Mouse (Mus musculus) heart, embryonic 14.5 days (tissue): Measurements from ENCODE around the gene Gosr2. TPM values are rescaled to one million over a fixed set of nuclear protein-coding genes. Genes with fewer than 3 reads are reported as not detected.
"Not testable (repeated sequence)": the region's sequence is repeated elsewhere in the genome, so short reads cannot be mapped to it uniquely, and the experiment has no call there.

ENCODE experiments used
- ATAC-seq: fragments of 200-750 bp; cut with Nextera tagmentation; 2 replicates; pipeline ENCODE4 v1.8.0; 2017; ENCODE audit warnings: low read depth, moderate TSS enrichment; ENCODE audit not compliant: insufficient number of reproducible peaks, insufficient read depth, low FRiP score
- H3K27ac ChIP-seq, 2 experiments: fragments of 200-500 bp in 1 of 2; fragments of 300-500 bp in 1 of 2; sonication (generic) in 1 of 2; replicated peaks in 1 of 2; 2 replicates each; pipeline ENCODE4 v1.5.1; 2012 to 2014; ENCODE audit warnings: low read depth in 2 of 2, low read length in 2 of 2, control low read depth in 1 of 2, mild to moderate bottlenecking in 1 of 2, mixed read lengths in 1 of 2; ENCODE audit not compliant: control insufficient read depth in 1 of 2, insufficient read depth in 1 of 2
- H3K27me3 ChIP-seq: fragments of 300-500 bp; sonication (generic); 2 replicates; pipeline ENCODE4 v1.6.1; 2014; ENCODE audit warnings: mild to moderate bottlenecking, low read length, control low read depth; ENCODE audit not compliant: control insufficient read depth, insufficient read depth
- H3K36me3 ChIP-seq: fragments of 300-500 bp; sonication (generic); 2 replicates; pipeline ENCODE4 v1.6.1; 2014; ENCODE audit warnings: mild to moderate bottlenecking, control low read depth, low read length, mixed read lengths; ENCODE audit not compliant: control insufficient read depth, insufficient read depth
- H3K4me1 ChIP-seq, 2 experiments: fragments of 200-500 bp in 1 of 2; fragments of 300-500 bp in 1 of 2; sonication (generic) in 1 of 2; 2 replicates each; pipeline ENCODE4 v1.6.1; 2012 to 2014; ENCODE audit warnings: low read length in 2 of 2, control low read depth in 1 of 2, mixed read lengths in 1 of 2; ENCODE audit not compliant: control insufficient read depth in 2 of 2, insufficient read depth in 2 of 2
- H3K4me2 ChIP-seq: fragments of 300-500 bp; sonication (generic); 2 replicates; pipeline ENCODE4 v1.6.1; 2014; ENCODE audit warnings: mild to moderate bottlenecking, low read length
- H3K4me3 ChIP-seq, 2 experiments: fragments of 200-500 bp in 1 of 2; fragments of 300-500 bp in 1 of 2; sonication (generic) in 1 of 2; 2 replicates each; pipeline ENCODE4 v1.5.1; 2012 to 2014; ENCODE audit warnings: low read length in 2 of 2, mild to moderate bottlenecking in 2 of 2, control low read depth in 1 of 2, low read depth in 1 of 2, moderate library complexity in 1 of 2; ENCODE audit not compliant: control insufficient read depth in 1 of 2, insufficient read depth in 1 of 2
- H3K9ac ChIP-seq: fragments of 300-500 bp; sonication (generic); 2 replicates; pipeline ENCODE4 v1.6.1; 2014; ENCODE audit warnings: mild to moderate bottlenecking, low read length
- H3K9me3 ChIP-seq: fragments of 300-500 bp; sonication (generic); 2 replicates; pipeline ENCODE4 v1.6.1; 2016; ENCODE audit warnings: low read length, control low read depth; ENCODE audit not compliant: control insufficient read depth
- WGBS: fragments of 180-500 bp; shearing (Covaris S2); extraction: QIAGEN DNeasy Blood & Tissue Kit; methylation state at CpG from one replicate; pipeline ENCODE4 v1.1.7; 2014; 5-methylcytosine and 5-hydroxymethylcytosine counted together
- polyA plus RNA-seq: library from polyadenylated mRNA; unstranded; fragments of >200 nt; fragmentation: Nextera tagmentation; extraction: Ambion mirVana; gene quantifications from 2 replicates; pipeline ENCODE4 v1.2.1, GENCODE M21; 2014

Gene Gosr2
- polyA plus RNA-seq, 1 experiment from 2014 or later = 60.4 TPM

- WGBS = 21% methylated on average over 3 of the region's 3 CpGs
- peak; percentile 28; the same call in 1 of the 2 replicates for ATAC-seq
- Histone ChIP-seq H3K9me3 (no peaks in the 10 kb centered on the region), H3K36me3 (peaks cover 46% of the 10 kb centered on the region), H3K9ac (no peak overlapping the region), H3K4me2 (0 out of 2 replicates have a peak overlapping the region, but pooled peaks have one; percentile 37), H3K27me3 (no peaks in the 10 kb centered on the region), H3K4me3 (no peak overlapping the region), H3K27ac (peak overlapping the region; percentile 7 to 82), H3K4me1 (peaks cover 24 to 58% of the 10 kb centered on the region in 2 experiments)
These were observed 8.7 kb downstream of the Gosr2 start for GRCm38 (mm10) chr11:103688980-103689378.

- Histone ChIP-seq H3K27ac (peak overlapping the region; percentile 72 to 82), H3K9me3 (no peaks in the 10 kb centered on the region), H3K27me3 (no peaks in the 10 kb centered on the region), H3K4me1 (peaks cover 29 to 62% of the 10 kb centered on the region in 2 experiments), H3K4me2 (peak overlapping the region; percentile 37), H3K4me3 (no peak overlapping the region), H3K9ac (peak overlapping the region; percentile 50; the same call in 1 of the 2 replicates), H3K36me3 (peaks cover 51% of the 10 kb centered on the region)
- 11% methylated on average over 6 of the region's 6 CpGs for WGBS
- no peak for ATAC-seq
These were observed 9.3 kb downstream of the Gosr2 start for GRCm38 (mm10) chr11:103688271-103688979.

DNA sequence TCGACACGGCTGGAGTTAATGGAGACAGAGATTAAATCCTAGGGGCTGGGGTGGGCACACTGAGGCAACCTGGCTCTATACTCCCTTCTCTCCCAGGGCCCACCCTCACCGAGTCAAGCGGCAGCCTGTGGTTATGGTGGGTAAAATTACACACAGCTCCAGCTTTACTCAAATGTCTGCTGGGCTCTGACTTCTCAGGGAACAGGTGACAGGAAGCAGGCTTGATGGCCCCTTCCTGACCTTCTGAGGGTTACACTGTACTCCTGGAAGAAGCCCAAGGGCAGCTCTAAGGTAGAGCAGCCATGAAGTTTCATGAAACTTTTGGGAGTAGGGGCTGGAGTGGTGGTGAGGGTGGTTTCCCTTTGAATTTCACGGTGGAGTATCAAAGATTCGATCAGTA is 11.0 kb downstream of the Gosr2 start:
- ATAC-seq = 0 out of 2 replicates have a peak, but pooled peaks have one; percentile 14
- WGBS = 59% methylated on average over 6 of the region's 6 CpGs
- Histone ChIP-seq H3K9me3 (no peaks in the 10 kb centered on the region), H3K27me3 (no peaks in the 10 kb centered on the region), H3K9ac (no peak overlapping the region), H3K4me3 (no peak overlapping the region), H3K27ac (peak overlapping the region in 1 of 2 experiments; percentile 27; a peak in 1 of 4 replicates), H3K36me3 (peaks cover 68% of the 10 kb centered on the region), H3K4me2 (no peak overlapping the region), H3K4me1 (peaks cover 30 to 62% of the 10 kb centered on the region in 2 experiments)

- H3K4me2 ChIP-seq = no peak overlapping the region
- no peak overlapping the region for H3K4me3 ChIP-seq
- no peaks in the 10 kb centered on the region for H3K27me3 ChIP-seq
- H3K36me3 ChIP-seq = peaks cover 79% of the 10 kb centered on the region
- peaks cover 23 to 49% of the 10 kb centered on the region in 2 experiments for H3K4me1 ChIP-seq
- H3K27ac ChIP-seq = 0 out of 4 replicates have a peak overlapping the region, but pooled peaks of 1 of the 2 experiments have one; percentile 26
- H3K9me3 ChIP-seq = no peaks in the 10 kb centered on the region
- no peak overlapping the region for H3K9ac ChIP-seq
- 72% methylated on average over 7 of the region's 7 CpGs for WGBS
- no peak for ATAC-seq
These were observed 12.4 kb downstream of the Gosr2 start for GRCm38 (mm10) chr11:103685261-103685736.

- no peak for ATAC-seq
- 61% methylated on average over 11 of the region's 11 CpGs for WGBS
These were observed 13.9 kb downstream of the Gosr2 start for GRCm38 (mm10) chr11:103683667-103684334.

DNA sequence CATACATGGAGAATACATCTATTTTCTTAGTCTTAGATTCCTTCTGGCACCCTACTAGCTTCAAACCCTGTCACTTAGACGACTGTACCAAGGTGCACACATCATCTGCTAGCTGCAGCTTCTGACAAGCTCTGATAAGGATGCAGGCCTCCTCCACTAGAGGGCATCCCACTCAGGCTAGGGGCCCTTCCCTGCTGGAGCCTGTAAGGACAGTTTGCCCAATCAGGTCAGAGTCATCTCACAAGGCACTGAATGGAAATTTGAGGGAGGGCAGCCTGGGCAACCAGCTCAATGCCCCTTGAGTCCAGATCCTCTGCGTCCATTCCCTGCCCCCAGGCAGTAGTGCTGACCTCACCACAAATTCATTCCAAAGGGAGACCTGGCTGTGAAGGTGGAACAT is 20.7 kb downstream of the Gosr2 start:
- 27% methylated on average over 2 of the region's 2 CpGs for WGBS

More at GRCm38 (mm10) chr11:103683667-103684334, 13.9 kb downstream of the Gosr2 start:
- peak overlapping the region; percentile 64 to 69 for H3K27ac ChIP-seq
- no peaks in the 10 kb centered on the region for H3K9me3 ChIP-seq
- H3K9ac ChIP-seq = no peak overlapping the region
- no peak overlapping the region for H3K4me2 ChIP-seq
- no peaks in the 10 kb centered on the region for H3K27me3 ChIP-seq
- no peak overlapping the region for H3K4me3 ChIP-seq
- peaks cover 15 to 34% of the 10 kb centered on the region in 2 experiments for H3K4me1 ChIP-seq
- peaks cover 94% of the 10 kb centered on the region for H3K36me3 ChIP-seq

DNA sequence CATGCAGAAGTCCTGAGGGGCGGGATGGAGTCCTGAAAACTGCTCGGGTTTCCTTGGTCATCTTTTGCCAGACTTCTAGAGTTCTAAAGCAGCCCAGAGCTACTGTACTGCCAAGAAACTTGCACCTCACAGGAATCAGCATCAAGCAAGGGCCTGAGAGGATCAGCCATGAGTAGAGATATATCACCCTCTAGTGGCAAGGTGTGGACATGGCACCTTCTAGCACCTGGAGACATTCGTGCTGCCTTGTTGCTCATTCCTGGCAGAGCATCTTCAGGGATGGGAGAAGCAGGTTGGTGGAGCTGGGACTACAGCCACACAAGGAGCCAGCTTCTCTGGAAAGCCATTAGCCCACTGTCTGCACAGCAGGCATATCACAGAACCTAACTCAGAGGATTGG is 22.1 kb downstream of the Gosr2 start:
- Histone ChIP-seq H3K9me3 (no peaks in the 10 kb centered on the region), H3K4me2 (no peak overlapping the region), H3K4me1 (no peaks in the 10 kb centered on the region), H3K4me3 (no peak overlapping the region), H3K9ac (no peak overlapping the region), H3K27ac (no peak overlapping the region), H3K27me3 (no peaks in the 10 kb centered on the region), H3K36me3 (peaks cover 43% of the 10 kb centered on the region)
- 37% methylated on average over 3 of the region's 3 CpGs for WGBS
- ATAC-seq = no peak

More for the DNA sequence above, 20.7 kb downstream of the Gosr2 start:
- ATAC-seq, H3K27me3 ChIP-seq, H3K4me1 ChIP-seq, H3K4me2 ChIP-seq, H3K4me3 ChIP-seq, H3K9ac ChIP-seq, H3K27ac ChIP-seq, H3K9me3 ChIP-seq: not testable (repeated sequence)
- H3K36me3 ChIP-seq = peaks cover 58% of the 10 kb centered on the region
